Mouse (Mus musculus): ENCODE results near the gene Mad1l1.

GRCm38 (mm10) chr5:140194173-140194572 lies 127.2 kb downstream of the Mad1l1 start:
- TF ChIP-seq CTCF (IDR thresholded peaks at IDR 0.05; ENCODE audit: borderline replicate concordance, insufficient read depth, low read length) (no peak), POLR2A (IDR thresholded peaks at IDR 0.05; ENCODE audit: low read depth, low read length) (no peak)

All from embryonic fibroblast, embryonic 13.5 days (primary cell).